Mouse (Mus musculus) midbrain, embryonic 15.5 days (tissue): ENCODE data around the gene Meis1. TPM values are rescaled to one million over a fixed set of nuclear protein-coding genes. Genes with fewer than 3 reads are reported as not detected.
A peak's percentile ranks its signal among the peaks of the same experiment; 100 is the strongest.

ENCODE experiments used
- ATAC-seq: fragments of 200-750 bp; cut with Nextera tagmentation; replicated peaks from 2 replicates; pipeline ENCODE4 v1.8.0; 2017; ENCODE audit warnings: moderate TSS enrichment
- H3K27ac ChIP-seq: fragments of 300-500 bp; sonication (generic); 2 replicates; pipeline ENCODE4 v1.5.1; 2015; ENCODE audit warnings: mild to moderate bottlenecking, inconsistent platforms
- H3K27me3 ChIP-seq: fragments of 300-500 bp; sonication (generic); replicated peaks from 2 replicates; pipeline ENCODE4 v1.6.1; 2015; ENCODE audit warnings: inconsistent platforms
- H3K36me3 ChIP-seq: fragments of 300-500 bp; sonication (generic); replicated peaks from 2 replicates; pipeline ENCODE4 v1.6.1; 2015; ENCODE audit warnings: inconsistent platforms
- H3K4me1 ChIP-seq: fragments of 300-500 bp; sonication (generic); 2 replicates; pipeline ENCODE4 v1.6.1; 2015; ENCODE audit warnings: inconsistent platforms
- H3K4me2 ChIP-seq: fragments of 300-500 bp; sonication (generic); 2 replicates; pipeline ENCODE4 v1.6.1; 2015; ENCODE audit warnings: inconsistent platforms, mild to moderate bottlenecking, moderate library complexity
- H3K4me3 ChIP-seq: fragments of 300-500 bp; sonication (generic); 2 replicates; pipeline ENCODE4 v1.5.1; 2015; ENCODE audit warnings: mild to moderate bottlenecking, inconsistent platforms
- H3K9ac ChIP-seq: fragments of 300-500 bp; sonication (generic); 2 replicates; pipeline ENCODE4 v1.6.1; 2015; ENCODE audit warnings: mild to moderate bottlenecking, inconsistent platforms
- H3K9me3 ChIP-seq: fragments of 300-500 bp; sonication (generic); 2 replicates; pipeline ENCODE4 v1.6.1; 2016; ENCODE audit warnings: inconsistent platforms
- WGBS: fragments of 180-500 bp; shearing (Covaris S2); methylation state at CpG from one replicate; pipeline ENCODE4 v1.1.7; 2015; ENCODE audit warnings: mixed read lengths; 5-methylcytosine and 5-hydroxymethylcytosine counted together
- polyA plus RNA-seq: library from polyadenylated mRNA; unstranded; fragments of >200 nt; fragmentation: Nextera tagmentation; extraction: Ambion mirVana; gene quantifications from 2 replicates; pipeline ENCODE4 v1.2.1, GENCODE M21; 2015

Gene Meis1
- polyA plus RNA-seq, 1 experiment from 2014 or later: 38.5 TPM

- Histone ChIP-seq H3K36me3 (no peaks in the 10 kb centered on the region), H3K4me3 (0 out of 2 replicates have a peak overlapping the region, but pooled peaks have one; percentile 72), H3K9me3 (no peaks in the 10 kb centered on the region), H3K4me2 (peak overlapping the region; percentile 95), H3K27me3 (peaks cover 25% of the 10 kb centered on the region; the same call in 1 of the 2 replicates), H3K4me1 (peaks cover 41% of the 10 kb centered on the region), H3K27ac (no peak overlapping the region), H3K9ac (no peak overlapping the region)
- ATAC-seq: no peak
- WGBS: 39% methylated on average over 2 of the region's 2 CpGs
These were observed 6.2 kb downstream of the Meis1 start for GRCm38 (mm10) chr11:19012463-19013115.

- H3K9ac ChIP-seq: no peak overlapping the region
- H3K27me3 ChIP-seq: peaks cover 24% of the 10 kb centered on the region; the same call in 1 of the 2 replicates
- no peak overlapping the region for H3K4me3 ChIP-seq
- no peak overlapping the region for H3K27ac ChIP-seq
- no peaks in the 10 kb centered on the region for H3K36me3 ChIP-seq
- 18% methylated on average over 2 of the region's 2 CpGs for WGBS
- ATAC-seq: no peak
- H3K9me3 ChIP-seq: no peaks in the 10 kb centered on the region
- H3K4me2 ChIP-seq: 0 out of 2 replicates have a peak overlapping the region, but pooled peaks have one; percentile 95
- peaks cover 47% of the 10 kb centered on the region for H3K4me1 ChIP-seq
These were observed 6.8 kb downstream of the Meis1 start for GRCm38 (mm10) chr11:19012001-19012400.

GRCm38 (mm10) chr11:19011108-19011805, 7.5 kb downstream of the Meis1 start:
- Histone ChIP-seq H3K9ac (no peak overlapping the region), H3K27ac (no peak overlapping the region), H3K4me3 (no peak overlapping the region), H3K36me3 (no peaks in the 10 kb centered on the region), H3K4me2 (no peak overlapping the region), H3K27me3 (peaks cover 19% of the 10 kb centered on the region; the same call in 1 of the 2 replicates), H3K9me3 (no peaks in the 10 kb centered on the region), H3K4me1 (peaks cover 45% of the 10 kb centered on the region)
- 30% methylated on average over 9 of the region's 9 CpGs for WGBS
- ATAC-seq: no peak

- WGBS: 15% methylated on average over 14 of the region's 14 CpGs
- Histone ChIP-seq H3K36me3 (no peaks in the 10 kb centered on the region), H3K4me2 (peak overlapping the region; percentile 33), H3K9me3 (no peaks in the 10 kb centered on the region), H3K4me1 (peaks cover 36% of the 10 kb centered on the region), H3K4me3 (peak overlapping the region; percentile 7; the same call in 1 of the 2 replicates), H3K27ac (0 out of 2 replicates have a peak overlapping the region, but pooled peaks have one; percentile 27), H3K9ac (peak overlapping the region; percentile 13; the same call in 1 of the 2 replicates), H3K27me3 (peaks cover 19% of the 10 kb centered on the region; the same call in 1 of the 2 replicates)
- no peak for ATAC-seq
These were observed 8.4 kb downstream of the Meis1 start for GRCm38 (mm10) chr11:19010396-19010811.

DNA sequence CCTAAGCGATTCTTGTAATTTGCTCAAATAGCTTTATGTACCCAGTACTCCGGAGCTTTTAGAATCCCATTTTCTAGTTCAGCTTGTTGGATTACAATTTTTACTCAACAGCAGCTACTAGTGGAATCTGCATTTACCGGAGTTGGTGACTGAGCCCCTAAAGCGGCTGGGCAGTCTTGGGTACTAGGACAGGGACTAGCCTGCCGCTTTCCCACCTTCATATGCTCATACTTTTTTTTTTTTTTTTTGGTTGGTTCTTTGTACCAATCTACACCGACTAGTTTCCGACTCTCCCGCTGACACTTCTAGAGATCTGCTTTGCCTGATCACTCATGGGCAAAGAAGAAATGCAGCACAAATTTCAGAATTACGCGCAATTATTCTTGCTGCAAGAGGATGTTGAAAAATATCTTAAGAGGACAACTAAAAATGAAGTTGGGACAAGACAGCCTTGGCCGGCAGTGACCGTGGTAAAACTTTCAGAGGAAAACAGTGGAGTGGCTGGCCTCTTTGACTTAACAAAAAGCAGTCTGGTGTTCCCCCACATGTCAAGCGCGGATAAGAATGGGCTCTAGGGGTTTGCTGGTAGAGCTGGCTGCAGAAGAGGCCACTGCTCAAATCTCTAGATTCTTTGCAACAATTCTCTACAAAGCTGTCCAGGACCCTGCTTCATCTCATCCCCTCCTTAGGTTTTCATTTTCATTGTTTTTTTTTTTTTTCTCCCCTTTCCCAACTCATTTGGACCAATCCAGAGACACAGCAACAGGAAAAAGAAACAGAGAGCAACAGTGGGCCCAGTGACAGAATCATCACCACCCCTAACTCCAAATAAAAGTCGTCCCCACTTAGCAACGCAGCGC, 9.0 kb downstream of the Meis1 start:
- WGBS: 30% methylated on average over 17 of the region's 17 CpGs
- H3K9ac ChIP-seq: peak overlapping the region; percentile 13; the same call in 1 of the 2 replicates
- peak overlapping the region; percentile 33 for H3K4me2 ChIP-seq
- ATAC-seq: no peak
- peaks cover 19% of the 10 kb centered on the region; the same call in 1 of the 2 replicates for H3K27me3 ChIP-seq
- peaks cover 33% of the 10 kb centered on the region for H3K4me1 ChIP-seq
- 0 out of 2 replicates have a peak overlapping the region, but pooled peaks have one; percentile 27 for H3K27ac ChIP-seq
- H3K4me3 ChIP-seq: 0 out of 2 replicates have a peak overlapping the region, but pooled peaks have one; percentile 7
- no peaks in the 10 kb centered on the region for H3K36me3 ChIP-seq
- no peaks in the 10 kb centered on the region for H3K9me3 ChIP-seq

DNA sequence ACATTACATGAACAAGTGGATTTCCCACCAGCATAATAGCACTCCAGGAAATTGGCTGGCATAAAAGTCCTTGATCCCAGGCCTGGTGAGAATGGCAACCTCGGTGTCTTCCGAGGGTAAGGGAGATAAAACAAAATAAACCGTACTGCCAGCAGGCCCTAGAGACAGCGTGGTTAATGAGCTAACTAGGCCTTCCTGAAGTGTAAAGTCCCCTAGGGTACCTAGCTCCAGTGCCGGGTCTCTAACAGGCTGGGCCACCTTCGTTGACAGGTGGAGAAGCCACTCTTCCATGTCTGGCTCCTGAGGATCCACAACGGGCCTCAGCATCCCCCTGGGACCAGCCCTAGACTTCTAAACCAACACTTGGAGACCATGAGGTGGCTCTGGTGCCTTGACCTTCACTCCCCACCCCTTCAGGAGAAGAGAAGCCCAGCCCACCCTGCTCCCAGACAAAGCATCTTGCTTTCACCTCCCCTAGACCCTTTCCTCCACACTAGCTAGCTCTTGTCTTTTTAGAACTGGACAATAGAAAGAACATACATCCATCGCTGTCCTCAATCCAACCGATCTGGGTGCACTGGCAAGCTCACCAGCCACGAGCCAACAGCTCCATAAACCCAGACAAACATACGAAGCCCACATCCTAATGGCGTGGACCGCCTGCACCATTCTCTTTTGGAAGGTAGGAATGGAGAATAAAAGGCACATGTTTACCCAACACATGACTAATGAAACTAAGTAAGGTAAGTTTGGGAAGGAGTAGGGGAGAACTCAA, 10.0 kb downstream of the Meis1 start:
- no peaks in the 10 kb centered on the region for H3K9me3 ChIP-seq
- H3K4me2 ChIP-seq: peak overlapping the region; percentile 28
- peaks cover 19% of the 10 kb centered on the region; the same call in 1 of the 2 replicates for H3K27me3 ChIP-seq
- no peak overlapping the region for H3K9ac ChIP-seq
- ATAC-seq: no peak
- H3K36me3 ChIP-seq: no peaks in the 10 kb centered on the region
- H3K4me1 ChIP-seq: peaks cover 27% of the 10 kb centered on the region
- peak overlapping the region; percentile 7; the same call in 1 of the 2 replicates for H3K4me3 ChIP-seq
- no peak overlapping the region for H3K27ac ChIP-seq
- 39% methylated on average over 13 of the region's 13 CpGs for WGBS

GRCm38 (mm10) chr11:19007541-19008424, 11.0 kb downstream of the Meis1 start:
- H3K27me3 ChIP-seq: peaks cover 13% of the 10 kb centered on the region; the same call in 1 of the 2 replicates
- H3K27ac ChIP-seq: peak overlapping the region; percentile 49
- peak; percentile 60 for ATAC-seq
- 13% methylated on average over 45 of the region's 45 CpGs for WGBS
- no peaks in the 10 kb centered on the region for H3K36me3 ChIP-seq
- H3K4me2 ChIP-seq: peak overlapping the region; percentile 47
- H3K9me3 ChIP-seq: no peaks in the 10 kb centered on the region
- H3K4me3 ChIP-seq: peak overlapping the region; percentile 25
- peak overlapping the region; percentile 11; the same call in 1 of the 2 replicates for H3K9ac ChIP-seq
- H3K4me1 ChIP-seq: peaks cover 22% of the 10 kb centered on the region

DNA sequence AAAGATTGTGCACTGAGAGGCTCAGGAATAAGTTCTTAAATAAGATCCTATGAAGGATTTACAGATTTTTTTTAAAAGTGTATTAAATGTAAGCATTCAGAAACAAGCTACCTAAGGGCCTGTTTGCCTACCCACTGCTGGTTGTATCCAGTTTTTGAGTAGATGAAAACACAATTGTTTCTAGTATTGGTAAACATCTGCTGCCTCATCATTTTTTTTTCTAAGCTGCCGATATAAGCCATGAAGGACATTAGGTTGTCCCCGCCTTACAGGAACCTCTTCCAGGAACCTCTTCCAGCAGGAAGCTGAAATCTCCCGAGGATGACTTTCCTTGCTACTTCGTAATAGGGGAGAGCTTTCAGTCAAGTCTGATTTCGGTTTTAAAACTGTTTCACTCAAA, 11.7 kb downstream of the Meis1 start:
- H3K4me3 ChIP-seq: no peak overlapping the region; the same call in 1 of the 2 replicates
- peaks cover 22% of the 10 kb centered on the region for H3K4me1 ChIP-seq
- WGBS: 42% methylated on average over 5 of the region's 5 CpGs
- no peaks in the 10 kb centered on the region for H3K9me3 ChIP-seq
- no peak for ATAC-seq
- H3K27me3 ChIP-seq: peaks cover 13% of the 10 kb centered on the region; the same call in 1 of the 2 replicates
- H3K27ac ChIP-seq: no peak overlapping the region
- H3K9ac ChIP-seq: no peak overlapping the region
- peak overlapping the region; percentile 47; the same call in 1 of the 2 replicates for H3K4me2 ChIP-seq
- H3K36me3 ChIP-seq: no peaks in the 10 kb centered on the region

DNA sequence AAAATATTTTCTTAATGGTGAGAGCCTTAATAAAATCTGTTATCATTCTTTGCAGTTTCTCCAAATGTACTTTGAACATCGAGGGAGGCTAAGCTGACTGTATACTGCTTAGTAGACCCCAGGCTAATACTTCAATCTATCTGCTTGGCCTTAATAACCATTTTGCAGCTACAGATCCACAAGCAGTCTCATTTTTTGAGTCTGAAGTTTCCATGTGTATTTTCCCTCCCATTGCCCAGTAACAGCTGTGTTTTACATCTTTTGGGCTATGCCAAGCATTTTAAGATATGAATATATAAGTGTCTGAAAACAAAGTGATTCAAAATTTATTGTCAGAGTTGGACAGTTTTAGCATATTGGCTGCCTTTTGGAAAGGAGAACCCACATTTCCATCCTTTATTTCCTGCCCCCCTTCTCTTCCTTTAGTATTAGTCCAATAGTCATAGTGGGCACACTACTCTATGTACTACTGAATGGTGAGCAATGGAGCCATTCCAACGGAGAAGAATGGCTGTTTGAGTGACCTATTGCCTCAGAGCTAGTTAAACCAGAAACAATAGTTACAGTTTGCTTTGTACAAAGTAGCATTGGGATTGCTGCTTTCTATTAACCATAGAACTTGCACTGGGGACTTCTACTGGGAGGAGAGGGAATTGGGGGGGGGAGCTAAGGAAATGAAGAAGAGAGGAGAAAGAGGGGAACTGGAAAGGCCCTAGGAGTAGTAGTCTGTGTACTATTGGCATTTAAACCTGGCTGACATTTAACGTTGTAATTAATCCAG, 12.7 kb downstream of the Meis1 start:
- peaks cover 22% of the 10 kb centered on the region for H3K4me1 ChIP-seq
- ATAC-seq: no peak
- peaks cover 9% of the 10 kb centered on the region; the same call in 1 of the 2 replicates for H3K27me3 ChIP-seq
- WGBS: 40% methylated on average over 3 of the region's 3 CpGs
- H3K4me2 ChIP-seq: no peak overlapping the region
- H3K9ac ChIP-seq: no peak overlapping the region
- no peak overlapping the region for H3K27ac ChIP-seq
- H3K9me3 ChIP-seq: no peaks in the 10 kb centered on the region
- H3K4me3 ChIP-seq: no peak overlapping the region
- no peaks in the 10 kb centered on the region for H3K36me3 ChIP-seq
